Mouse (Mus musculus) skeletal muscle tissue, adult 2 months (tissue): ENCODE measurements around the gene Dbf4.

Experiments
- DNase-seq: peaks from one replicate; pipeline ENCODE4 v3.0.0-alpha.2; 2012; ENCODE audit warnings: low read depth, low spot score

Dbf4 gene

GRCm38 (mm10) chr5:8422157-8422931 is at the start of gene Dbf4, which contains the start of gene Slc25a40:
Dbf4 (minus strand) TSS chr5:8422716.
Slc25a40 (plus strand) TSS chr5:8422850.
- peak; percentile 68 for DNase-seq

GRCm38 (mm10) chr5:8456561-8456960 is 34.0 kb upstream of the Dbf4 start:
- DNase-seq, result no peak

GRCm38 (mm10) chr5:8455565-8455964 is 33.0 kb upstream of the Dbf4 start:
- DNase-seq, result no peak

DNA sequence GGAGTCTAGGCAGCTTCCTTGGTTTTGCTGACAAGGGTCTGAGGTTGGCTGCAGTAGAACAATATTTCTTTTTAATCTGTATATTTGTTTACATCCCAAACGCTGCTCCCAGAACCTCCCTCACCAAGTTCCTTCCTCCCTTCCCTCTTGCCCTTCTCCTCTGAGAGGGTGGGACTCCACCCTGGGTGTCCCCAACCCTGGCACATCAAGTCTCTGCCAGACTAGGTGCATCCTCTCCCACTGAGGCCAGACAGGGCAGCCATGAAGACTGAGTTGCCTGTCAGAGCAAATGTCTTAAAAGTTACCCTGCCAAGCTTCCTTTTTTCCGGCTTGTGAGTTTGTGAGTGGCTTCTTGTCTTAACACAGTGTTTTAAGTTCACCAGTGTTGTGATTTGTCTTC is 16.6 kb upstream of the Dbf4 start:
- no peak for DNase-seq

- DNase-seq, result no peak
Measured at GRCm38 (mm10) chr5:8437481-8438156, 15.1 kb upstream of the Dbf4 start.

DNA sequence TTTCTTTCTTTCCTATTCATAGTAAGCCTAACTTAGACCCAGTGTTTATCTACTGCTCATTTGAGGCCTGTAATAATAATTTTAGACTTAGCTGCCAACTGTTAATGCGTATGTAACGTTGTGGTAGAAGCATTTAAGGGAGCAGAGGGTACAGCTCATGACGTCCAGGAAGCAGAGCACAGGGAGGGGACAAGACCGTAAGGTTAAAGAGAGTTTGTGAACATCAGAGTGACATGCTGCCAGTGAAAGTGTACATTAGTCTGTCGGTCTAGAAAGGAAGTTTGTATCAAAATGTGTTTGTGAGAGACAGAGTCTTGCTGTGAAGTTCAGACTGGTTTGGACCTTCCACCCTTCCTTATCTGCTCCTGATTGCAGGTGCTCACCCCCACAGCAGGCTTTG is 3.4 kb upstream of the Dbf4 start:
- DNase-seq, result no peak

GRCm38 (mm10) chr5:8424116-8424515 is 1.6 kb upstream of the Dbf4 start:
- no peak for DNase-seq

DNA sequence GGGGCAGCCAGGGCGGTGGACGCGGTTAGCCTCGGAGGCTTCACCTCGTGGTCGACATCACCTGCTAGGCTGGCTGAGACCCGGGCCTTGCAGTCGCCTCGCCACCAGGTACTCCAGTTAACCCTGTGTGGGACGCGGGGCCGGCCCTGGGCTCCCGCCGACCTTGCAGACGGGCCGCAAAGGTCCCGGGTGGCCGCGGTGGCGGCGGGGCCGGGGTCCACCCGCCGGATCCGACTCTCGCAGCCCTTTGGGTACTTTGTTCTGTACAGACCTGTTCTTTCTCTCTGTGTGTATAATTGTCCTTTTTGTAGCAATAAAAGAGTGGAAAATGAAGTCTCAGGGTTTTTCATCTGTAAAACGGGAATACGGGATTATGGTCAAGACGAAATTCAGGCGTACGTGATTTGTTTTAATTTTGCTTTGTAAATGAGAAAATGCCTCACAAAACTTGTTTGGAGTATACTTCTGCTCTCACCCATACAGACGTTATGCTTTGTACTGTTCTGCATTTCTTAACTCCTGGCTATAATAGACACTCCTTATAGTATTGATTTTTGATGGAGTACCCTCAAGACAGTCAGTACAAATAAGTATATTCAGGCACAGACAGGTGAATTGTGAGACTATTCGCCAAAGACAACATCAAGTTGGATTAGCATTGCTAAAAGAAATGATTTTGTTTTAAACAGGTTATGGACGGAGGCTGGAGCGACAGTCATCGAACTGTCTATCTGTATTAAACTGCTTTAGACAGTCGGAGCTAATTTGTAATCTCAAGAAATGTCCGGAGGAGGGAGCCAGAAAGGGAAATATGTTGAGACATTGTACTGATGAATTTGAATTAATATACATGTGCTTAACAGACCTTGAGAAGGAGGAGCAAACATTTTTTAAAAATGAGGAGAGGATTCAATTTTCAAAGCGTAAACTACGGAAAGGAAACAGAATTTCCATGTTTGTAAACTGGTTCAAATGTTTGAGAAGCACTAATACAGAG is 714 bp upstream of the Dbf4 start:
- no peak for DNase-seq

- no peak for DNase-seq
Measured at GRCm38 (mm10) chr5:8421424-8421823, 1.1 kb downstream of the Dbf4 start.

- DNase-seq, result no peak
Measured at GRCm38 (mm10) chr5:8417443-8417842, 5.1 kb downstream of the Dbf4 start.

DNA sequence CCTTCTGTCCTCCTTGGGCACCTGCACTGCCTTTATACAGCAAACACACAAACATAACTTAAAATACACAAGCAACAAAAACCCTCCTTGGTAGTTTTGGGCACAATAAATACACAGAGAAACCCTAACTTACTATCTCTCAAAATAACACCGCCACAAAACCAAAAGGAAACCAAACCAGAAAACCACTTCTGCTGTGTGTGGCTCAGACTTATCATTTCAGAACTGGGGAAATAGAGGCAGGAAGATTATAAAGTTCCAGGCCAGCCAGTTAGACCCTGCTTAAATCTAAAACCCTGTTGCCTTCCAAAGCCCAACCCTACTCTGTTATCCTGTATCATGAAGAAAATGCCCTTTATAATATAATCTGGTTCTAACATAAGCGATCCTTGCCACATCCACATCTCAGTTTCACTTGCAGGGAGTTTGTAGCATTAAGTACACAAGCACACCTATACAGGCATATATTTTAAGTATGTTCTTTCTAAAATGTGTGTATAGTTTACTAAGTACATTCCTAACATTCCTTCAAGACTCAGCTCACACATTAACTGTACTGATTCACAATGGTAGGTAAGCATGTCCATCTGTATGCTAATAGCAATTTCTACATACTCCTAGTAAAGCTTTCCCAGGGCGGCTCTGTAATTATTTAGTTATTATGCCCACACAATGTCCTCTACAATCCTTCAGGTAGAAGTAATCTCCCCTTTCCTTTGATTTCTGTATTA is 5.7 kb downstream of the Dbf4 start:
- DNase-seq, result no peak

DNA sequence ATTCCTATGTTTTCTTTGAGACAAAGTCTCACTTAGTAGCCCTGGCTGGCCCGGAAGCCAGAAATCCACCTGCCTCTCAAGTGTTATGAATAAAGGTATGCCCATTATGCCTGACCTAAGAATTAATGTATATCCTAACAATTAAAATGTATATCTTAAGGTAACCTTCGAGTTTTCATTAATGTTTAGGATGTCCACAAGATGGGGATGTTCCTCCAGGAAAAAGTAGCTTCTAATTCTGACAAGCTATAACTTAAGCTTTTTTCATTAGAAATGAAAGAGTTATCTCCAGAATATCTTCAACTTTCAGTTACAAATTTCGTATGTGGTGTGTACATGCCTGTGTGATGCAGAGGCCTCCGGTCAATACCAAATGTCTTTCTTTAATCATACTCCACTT is 13.8 kb downstream of the Dbf4 start:
- DNase-seq, result no peak

DNA sequence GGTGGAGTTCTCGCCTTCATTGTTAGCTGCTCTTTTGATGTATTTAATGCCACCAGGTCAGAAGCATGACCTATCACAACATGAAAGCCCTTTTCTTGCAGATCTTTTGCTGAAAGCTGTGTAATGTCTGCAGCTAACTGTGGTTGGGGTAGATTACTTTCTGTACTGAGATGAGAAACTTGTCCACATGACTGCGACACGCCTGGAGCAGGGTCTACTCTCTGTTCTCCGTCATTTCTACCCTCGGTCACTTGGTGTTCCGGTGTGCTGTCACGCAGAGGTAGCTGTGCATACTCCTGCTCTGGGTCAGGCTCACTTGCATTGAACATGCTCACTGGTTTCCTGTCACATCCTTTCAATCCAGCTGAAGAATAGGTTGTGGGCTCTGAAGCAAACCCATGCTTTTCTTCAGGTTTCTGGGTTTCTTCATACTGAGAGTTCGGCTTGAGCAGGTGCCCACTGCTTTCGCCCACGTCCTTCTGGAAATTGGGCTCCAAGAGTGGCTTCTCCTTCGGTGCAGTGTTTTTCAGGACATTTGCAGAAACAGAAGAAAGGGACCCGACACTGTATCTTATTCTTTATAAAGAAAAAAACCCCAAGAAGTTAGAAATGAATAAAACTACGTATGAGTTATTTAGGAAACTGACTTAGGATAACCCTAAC is 24.8 kb downstream of the Dbf4 start:
- no peak for DNase-seq

DNA sequence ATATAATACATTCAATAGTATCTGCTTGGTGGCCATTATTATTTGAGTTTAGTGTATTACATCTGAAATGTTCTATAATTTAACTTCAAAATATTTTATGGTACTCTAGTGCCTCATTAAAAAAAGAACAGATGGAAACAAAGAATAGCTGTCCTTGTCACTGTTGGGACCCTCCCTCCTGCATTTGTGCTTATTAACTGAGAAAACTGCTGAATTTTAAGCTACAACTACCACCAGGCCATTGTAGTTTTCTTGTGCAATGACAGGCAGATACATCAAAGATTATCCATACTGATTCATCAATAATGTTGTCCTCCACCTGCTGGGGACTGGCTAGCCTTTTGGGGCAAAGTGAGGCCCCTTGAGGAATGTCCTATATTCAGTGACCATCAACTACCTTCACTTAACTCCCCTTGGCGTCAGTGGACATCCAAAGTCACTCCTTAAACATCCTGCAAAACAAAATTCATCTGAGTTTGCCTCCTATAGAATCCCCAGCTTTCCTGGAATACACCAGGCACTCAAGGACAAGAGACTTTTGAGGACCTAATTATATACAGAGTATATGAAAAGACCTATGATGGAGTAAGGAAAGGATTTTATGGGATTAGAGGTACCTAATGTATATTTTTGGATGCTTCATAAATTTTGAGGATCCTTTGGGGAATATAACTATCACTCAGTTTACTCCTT is 28.5 kb downstream of the Dbf4 start:
- no peak for DNase-seq

DNA sequence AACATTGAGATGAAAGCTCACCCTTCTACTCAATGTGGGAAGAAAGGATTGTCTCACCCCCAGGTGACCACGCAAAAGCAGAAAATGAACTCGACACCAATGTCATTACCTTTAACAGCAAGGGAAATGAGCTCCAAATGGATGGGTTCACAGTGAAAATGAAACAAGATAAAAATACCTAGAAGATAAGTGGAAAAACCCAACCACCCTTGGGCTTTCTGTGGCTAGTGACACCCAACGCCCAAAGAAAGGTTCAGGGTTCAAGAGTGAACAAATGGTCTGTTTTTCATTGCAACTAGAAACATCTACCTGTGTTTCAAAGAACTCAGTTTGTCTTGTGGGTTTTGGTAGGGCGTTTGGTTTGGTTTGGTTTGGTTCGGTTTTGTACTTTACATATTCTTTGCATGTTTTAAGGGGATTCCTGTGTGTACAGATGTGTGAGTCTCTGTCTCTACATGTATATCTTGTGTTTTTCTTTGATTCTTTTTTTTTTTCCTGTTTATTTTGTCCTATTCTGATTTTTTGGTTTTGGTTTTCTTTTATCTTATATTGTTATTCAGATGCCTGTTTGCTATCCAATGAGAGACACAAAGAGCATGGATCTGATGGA is 48.1 kb downstream of the Dbf4 start:
- DNase-seq, result no peak

GRCm38 (mm10) chr5:8373415-8373814 is 49.1 kb downstream of the Dbf4 start:
- no peak for DNase-seq

GRCm38 (mm10) chr5:8368781-8369180 is 53.7 kb downstream of the Dbf4 start:
- no peak for DNase-seq

DNA sequence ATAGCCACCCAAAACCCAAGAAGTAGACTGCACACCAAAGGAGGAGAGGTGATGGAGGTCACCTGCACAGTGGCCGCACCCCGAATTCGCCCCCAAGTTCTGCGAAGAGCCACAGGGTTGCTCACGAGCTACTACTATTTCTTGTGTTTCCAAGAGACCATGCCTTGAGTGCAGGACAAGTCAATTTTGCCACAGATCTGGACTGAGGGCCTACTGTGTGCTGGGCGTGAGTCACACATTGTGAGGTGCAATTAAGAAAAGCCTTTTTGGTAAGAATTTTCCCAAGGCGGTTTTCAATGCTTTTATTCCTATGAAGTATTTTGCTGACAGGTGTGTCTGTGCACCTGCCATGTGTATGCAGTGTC is 54.2 kb downstream of the Dbf4 start:
- DNase-seq, result no peak

DNA sequence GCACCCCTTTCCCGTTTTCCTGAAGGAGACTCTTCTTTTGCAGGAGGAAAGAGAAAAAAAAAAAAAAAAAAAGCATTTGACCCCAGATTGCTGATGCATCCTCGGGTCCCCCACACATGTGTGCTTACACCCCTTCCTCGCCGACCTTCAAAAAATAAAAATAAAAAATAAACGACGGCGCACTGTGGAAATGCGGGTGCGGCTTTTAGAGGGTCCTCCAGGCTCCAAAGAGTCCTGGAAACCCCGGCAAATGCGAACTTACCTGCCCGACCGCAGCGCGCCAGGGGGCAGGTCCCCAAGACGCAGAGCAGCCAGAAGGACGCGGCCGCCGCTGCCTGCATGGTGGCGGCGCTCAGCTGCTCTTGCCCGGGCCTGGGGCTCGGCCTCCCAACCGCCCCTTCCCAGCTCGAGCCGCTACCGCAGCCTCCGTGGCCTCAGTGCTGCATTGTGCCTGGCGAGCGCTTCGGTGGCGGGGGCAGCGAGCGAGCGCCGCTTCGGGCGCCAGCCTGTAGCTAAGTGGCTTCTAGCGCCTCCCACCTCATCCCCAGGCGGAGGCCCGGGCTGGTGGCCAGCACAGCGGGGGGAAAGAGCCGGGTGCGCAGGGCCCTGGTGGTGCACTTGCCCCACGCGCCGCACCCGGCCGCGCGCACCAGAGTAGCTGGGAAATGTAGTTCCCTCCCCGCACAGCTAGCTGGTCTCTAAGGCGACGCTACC is 54.7 kb downstream of the Dbf4 start, which contains the start of gene Adam22:
TSS of gene Adam22 (minus strand) at position 547 of the 714 bp plus-strand sequence.
- peak; percentile 31 for DNase-seq
